Mouse (Mus musculus) heart, postnatal 25 days (tissue): ENCODE data around the gene Deup1. TPM values are rescaled to one million over a fixed set of nuclear protein-coding genes. Genes with fewer than 3 reads are reported as not detected.
"Not testable (repeated sequence)": the region's sequence is repeated elsewhere in the genome, so short reads cannot be mapped to it uniquely, and the experiment has no call there.

Experiments used
- DNase-seq: peaks from one replicate; pipeline ENCODE4 v3.0.0; 2022; ENCODE audit warnings: low spot score
- intact Hi-C: fragments of 180-260 bp; cut with DNase I; formaldehyde crosslinking; loops from one replicate; pipeline ENCODE4 v1.15.1; 2025
- total RNA-seq, 2 experiments: library from RNA; stranded (reverse); gene quantifications; 2 replicates each; pipeline ENCODE4 v1.2.3; 2021

Deup1 gene
- total RNA-seq, 2 experiments from 2014 or later, result 0.25 TPM; not detected in 1

DNA sequence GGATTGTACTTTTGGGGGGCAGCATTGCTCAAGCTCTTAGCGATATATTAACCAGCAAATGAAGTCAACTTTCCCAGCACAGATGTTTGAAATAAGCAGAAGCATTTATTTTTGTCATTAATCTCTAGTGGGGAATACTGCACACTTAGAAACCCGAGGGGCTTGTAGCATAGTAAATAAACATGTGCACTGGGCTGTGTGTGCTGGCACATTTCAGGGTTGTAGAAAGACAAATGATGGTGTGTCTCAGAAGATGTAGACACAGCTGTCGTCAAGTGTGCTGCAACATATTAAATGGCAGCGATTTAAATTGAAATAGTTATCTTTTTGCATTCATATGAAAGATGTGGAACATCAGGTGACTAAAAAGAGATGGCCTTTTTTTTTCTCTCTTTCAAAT, 31.1 kb downstream of the Deup1 start:
- DNase-seq, result no peak
- intact Hi-C loops, result no loop called here

DNA sequence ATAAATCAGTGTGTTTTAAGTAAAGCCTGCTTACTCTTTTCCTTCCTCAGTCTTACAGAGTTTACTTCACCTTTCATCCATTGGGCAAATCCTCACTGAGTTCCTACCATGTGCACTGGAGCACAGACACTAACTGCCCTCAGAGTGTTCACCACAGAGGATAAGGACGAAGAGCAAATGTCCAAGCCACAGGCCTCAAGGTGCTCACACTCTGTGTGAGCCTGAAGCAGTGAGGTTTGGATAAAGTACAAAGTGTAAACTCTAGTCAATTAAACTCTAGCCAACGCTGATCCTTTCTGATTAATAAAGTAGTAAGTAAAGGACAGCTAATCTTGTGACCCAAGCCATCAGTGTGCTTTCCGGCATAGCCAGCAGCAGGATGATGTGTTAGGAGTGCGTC, 33.6 kb downstream of the Deup1 start:
- intact Hi-C loops, result no loop called here
- DNase-seq, result no peak

DNA sequence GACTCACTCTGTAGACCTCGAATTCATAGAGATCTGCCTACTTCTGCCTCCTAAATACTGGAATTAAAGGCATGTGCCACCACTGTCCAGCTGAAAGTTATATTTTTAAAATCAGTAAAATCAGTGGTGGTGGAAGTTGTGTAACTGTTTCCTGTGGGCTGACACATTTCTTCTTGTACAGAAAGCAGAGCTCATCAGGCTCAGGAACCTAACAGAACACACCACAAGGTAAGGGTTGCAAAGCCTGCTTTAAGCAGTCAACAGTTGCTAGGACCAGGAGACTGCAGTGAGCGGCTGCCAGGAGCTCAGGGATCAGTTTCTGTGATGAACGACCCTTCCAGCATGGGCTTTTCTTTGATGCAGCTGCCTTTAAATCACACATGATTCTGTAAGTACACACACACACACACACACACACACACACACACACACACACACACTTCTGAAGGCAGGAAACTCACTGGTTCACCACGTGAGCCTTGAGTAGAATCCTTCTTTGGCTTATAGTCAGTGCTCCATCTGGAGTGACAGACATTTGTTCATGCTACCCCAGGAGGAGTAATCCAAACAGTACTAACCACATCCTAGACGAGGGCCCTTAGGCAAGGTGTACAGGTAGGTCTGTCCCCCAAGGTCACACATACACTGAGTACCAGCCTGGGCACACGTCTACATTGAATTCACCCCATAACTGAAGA, 40.4 kb downstream of the Deup1 start:
- DNase-seq, result no peak
- intact Hi-C loops, result no loop called here

DNA sequence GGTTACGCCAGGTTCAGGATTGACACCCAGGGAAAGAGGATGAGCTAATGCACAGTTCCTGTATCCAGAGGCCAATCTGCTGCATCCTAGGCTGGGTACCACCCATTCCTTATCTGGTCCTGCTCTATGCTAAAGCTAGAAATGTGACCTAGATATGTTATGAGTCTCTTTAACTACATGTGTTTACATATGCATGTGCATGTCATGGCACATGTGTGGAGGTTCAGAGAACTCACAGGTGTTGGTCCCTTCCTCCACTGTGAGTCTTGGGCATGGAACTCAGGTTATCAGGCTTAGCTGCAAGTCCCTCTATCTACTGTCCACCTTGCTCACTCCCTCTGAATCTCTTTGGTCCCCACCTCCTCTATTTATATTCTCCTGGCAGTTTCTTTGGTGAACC, 41.8 kb downstream of the Deup1 start:
- no peak for DNase-seq
- intact Hi-C loops, result no loop called here

DNA sequence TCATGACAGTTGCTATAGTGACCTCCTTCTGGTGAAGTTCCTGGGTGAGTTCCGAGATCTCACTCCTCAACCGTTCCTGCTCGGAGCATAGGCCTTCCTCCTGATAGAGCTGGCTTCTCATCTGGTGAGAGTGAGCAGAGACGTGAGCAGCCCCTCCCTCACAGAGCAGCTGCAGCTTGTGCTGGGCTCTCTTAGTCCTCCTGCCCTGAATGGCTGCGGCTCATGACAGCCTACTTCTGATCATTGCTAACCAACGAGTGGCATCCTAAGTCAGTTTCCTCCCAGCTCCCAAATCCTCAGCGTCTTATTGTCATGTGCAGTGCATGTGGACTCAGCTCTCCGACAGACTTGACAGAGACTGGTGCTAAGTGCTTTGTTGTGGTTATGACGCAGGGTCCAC, 43.5 kb downstream of the Deup1 start:
- DNase-seq, result no peak
- intact Hi-C loops, result no loop called here

DNA sequence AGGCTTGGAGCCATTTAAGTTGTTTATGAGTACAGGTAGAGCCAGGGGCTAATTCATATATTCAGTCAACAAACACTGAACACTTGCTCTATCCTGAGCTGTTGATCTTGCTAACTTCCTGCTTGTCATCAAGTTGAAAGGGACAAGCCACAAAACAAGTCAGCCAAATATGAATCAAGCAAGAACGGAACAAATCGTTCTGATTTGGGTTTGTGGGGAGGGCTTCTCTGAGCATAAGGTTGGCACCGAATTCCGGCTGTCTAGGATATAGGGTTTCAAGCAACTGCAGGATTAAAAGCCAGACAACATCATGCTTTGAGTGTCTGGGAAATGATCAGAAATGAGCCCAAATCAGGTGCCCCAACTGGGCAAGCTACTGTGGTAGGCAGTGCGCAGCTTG, 45.7 kb downstream of the Deup1 start:
- intact Hi-C loops, result no loop called here
- no peak for DNase-seq

DNA sequence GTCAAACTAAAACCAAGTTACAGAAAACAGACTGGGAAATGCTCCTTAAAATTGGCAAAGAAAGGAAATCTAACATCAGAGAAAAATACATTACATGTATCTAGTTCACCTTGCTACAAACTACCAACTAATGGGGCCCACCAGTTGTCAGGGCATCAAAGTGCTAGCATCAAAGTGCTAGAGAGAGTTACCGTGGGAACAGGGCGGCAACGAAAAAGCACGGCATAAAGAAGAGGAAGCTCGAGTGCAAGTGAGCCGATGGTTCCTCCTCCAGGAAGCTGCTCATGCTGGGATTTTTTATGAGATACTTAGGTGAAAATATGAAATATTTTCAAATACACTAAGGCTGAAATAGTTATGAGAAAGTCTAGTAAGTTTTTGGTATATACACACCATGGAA, 47.6 kb downstream of the Deup1 start:
- DNase-seq, result no peak
- intact Hi-C loops, result no loop called here

DNA sequence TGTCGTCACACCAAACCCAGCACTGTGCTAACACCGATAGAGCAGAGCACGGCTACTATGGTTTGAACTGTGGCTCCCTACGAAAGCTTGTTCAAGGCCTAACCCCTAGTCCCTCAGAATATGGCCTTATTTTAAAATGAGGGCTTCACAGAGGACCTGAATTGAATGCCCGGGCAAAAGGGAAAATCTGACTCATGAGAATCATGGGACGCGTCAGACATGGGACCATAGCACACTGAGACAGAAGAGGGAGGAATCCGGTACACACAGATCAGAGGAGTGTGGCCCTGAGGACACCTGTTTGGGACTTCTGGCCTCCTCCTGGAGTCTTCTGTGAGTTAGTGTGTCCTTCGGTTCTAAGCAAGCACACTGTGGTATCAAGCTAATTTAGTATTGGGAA, 48.8 kb downstream of the Deup1 start:
- no peak for DNase-seq
- intact Hi-C loops, result no loop called here

DNA sequence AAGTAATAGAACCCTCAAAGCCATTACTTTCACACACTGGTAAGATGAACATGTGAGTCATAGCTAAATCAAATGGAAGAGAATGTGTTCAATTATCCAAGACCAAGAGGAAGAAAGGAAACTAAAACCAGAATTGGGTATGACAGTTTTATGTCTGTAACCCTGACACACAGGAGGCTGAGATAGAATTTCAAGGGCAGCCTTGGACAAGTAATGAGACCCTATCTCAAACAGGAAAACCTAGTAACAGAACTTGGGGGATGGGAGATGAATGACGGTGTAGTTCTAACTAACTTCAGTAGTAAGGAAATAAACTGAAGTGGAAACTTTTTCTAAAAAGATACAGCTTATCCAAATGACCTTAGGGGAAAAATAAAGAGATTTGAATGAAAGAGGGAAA, 49.3 kb downstream of the Deup1 start:
- no peak for DNase-seq
- intact Hi-C loops, result no loop called here

DNA sequence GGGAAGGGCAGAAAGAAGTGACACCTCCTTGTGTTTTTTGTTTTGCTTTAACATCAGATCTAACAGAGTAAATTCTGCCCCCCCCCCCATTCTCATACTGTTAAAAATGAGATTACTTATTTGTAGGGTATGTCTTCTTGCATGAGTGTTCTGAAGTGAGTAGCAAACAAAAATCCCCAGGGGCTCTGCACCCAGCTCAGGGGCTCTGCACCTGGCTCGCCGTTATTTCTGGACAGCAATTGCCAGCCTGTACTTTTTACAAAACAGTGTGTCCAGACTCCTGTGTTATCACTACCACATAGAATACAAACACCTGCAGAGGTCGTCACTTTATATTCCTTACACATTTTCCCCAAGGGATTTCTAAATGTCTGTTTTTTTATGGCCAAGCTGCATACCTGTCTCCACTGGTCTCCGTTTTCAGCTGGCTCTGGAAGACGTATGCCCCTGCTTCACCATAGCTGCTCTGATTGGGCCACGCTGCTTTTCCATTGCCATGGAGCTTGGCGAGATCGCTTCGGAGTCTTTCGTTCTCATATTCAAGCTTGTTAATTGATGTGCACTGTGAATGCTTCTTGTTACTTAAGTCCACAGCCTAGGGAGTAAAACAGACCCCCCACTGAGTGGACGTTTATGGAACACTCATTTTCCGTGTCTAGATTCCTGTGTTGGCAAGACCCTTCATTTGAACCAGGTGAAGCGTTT, 52.8 kb downstream of the Deup1 start:
- no peak for DNase-seq
- intact Hi-C loops, result no loop called here

DNA sequence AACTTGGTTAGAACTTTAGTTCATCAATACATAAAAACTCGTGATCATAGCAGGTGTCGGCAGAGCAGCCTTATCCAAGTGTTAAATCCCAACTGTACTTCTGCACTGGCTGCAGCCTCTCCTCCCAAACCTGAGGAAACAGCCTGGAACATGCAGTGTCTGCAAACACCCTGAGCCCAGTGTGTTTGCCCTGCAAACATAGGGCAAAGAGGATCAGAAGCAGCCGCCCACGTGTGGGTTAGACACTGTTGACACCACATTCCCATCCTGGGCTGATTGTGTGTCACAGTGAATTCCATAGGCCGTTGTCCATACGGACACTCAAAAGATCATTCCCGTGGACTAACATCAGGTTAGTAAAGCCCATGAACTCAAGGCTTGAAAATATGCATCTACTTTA, 65.4 kb downstream of the Deup1 start:
- intact Hi-C loops, result no loop called here
- no peak for DNase-seq

DNA sequence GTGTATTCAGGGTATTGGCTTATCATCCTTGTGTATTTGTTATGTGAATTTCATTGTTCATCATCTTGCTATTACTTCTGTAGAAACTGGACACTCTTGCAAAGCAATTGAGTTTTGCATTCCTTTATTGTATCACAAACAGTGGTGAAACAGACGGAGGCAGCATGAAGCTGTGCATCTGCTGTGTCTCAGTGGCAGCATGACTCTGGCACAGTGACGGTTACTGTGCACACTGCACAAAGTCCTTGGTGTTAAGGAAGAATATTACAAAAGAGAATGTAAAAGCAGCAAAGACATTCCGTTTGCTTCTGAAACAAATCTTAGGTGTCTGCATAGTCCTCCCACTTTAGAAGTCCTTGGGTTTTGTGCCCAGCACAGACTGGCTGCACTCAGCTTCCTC, 67.3 kb downstream of the Deup1 start:
- no peak for DNase-seq
- intact Hi-C loops, result no loop called here

DNA sequence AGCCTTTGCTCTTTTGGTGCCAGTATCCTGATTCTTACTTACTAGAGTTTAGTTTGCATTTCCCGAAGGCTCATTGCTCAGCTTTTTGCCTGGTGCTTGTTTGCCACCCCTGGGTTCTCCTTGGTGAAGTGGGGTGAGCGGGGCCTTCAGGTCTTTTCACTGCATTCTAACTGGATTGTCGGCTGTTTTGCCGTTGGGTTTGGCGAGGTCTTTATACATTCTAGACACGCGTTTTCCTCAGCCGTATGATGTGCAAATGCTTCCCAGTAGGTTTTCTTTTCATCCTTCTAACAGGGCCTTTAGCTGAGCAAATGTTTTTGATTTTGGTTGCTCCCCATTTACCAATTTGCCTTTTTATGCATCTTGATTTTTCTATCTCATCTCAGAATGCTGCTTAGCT, 74.4 kb downstream of the Deup1 start:
- intact Hi-C loops, result no loop called here
- DNase-seq, result no peak

DNA sequence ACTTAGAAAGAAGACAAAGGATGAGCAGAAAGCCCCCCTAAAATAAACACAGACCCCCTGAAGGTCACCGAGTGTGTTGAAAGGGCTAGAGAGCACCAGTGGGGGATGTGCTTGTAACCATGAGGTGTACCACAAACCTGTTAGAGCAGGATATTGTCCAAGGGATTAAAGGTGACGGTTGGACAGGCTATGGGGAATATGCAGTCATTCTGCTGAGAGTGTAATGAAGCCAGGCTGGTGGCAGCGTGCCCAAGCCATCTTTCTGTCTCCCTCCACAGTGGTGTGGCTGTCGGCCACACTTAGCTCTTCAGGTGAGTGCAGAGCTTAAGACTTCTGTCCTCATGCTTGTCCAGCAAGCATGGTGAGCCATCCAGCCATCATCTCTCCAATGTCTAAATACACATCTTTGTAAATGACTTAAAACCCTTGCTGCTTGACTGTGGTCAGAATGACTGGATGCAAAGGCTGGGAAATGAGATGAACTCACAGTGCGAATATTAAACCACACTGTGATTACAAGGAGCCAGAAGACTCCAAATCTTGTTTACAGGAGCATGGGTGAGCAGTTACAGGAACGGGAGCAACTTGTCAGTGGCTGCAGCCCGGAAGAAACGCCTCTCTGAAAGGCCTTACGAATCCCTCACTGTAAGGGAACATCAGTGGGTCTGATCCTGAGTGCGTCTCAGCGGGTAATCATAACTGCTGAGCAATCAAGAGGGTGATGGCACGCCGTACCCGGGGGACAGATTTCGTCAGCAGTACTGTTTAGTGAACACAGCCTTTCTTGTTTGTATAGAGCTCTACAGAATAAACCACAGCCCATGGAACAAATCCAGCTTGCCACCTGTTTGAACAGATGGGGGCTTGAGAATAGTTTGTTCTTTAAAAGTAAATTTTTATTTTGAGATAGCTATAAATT, 75.5 kb downstream of the Deup1 start:
- DNase-seq, result no peak
- intact Hi-C loops, result no loop called here

DNA sequence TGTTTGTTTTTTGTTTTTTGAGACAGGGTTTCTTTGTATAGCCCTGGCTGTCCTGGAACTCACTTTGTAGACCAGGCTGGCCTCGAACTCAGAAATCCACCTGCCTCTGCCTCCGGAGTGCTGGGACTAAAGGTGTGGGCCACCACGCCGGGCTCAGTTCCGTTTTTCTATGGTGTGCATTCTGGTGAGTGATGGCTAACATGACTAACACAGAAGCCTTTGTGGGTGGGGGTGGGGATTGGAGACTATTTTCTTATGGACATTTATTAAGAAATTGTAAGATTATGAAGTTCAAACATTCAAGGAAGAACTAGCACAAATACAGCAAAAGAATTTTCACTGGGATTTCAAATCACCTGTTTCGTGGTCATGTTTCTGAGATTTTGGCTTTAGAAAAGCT, 76.7 kb downstream of the Deup1 start:
- intact Hi-C loops, DNase-seq: not testable (repeated sequence)

DNA sequence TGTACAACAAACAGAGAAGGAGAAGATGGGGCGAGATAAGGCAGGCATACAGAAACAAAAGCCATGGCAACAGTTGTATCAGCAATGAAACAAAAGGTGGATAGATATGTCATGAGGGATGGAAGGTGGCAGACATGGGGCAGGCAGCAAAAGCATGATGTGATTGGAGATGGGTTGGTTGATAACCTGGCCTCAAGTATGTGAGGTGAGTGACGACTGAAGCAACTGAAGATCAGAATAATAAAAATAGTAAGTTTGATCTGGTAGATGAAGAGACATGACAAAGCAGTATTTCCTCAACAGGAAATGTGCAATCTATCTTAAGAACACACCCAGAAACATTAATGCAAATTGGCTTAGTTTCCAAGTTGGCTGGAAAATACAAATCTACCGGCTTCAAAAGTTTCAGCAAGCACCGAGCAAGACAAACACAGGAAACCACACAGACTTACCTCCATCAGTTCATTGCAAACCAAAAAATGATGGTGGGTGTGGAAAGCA, 77.2 kb downstream of the Deup1 start:
- intact Hi-C loops, result no loop called here
- DNase-seq, result no peak

DNA sequence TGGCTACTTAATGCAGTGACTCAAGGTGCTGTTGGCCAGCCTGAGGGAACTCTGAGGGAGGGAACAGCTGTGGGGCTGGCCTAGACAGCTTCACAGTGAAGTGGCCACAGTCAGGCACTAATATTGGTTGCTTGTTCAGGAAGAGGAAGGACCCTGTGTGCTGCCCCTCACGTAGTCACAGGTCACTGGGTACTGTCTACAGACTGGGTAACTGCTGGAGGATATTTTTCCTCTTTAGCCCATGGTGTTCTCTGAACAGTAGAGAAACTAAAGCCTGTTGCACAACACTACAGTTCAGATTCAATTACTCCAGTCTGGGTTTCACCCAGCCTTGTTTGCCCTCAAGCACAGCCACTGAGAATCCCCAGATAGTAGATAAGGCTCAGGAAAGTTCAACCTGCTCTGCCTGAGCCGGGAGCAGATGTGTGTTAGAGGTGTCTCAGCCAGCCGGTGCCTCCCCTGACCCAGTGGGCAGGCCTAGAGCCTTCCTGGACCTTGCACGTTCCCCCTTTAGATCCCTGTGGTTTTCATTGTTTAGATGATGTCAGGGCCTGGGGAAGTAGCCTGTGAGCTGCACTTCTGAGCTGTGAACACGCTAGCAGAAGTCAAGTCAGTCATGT, 85.9 kb downstream of the Deup1 start:
- DNase-seq, result no peak
- intact Hi-C loops, result no loop called here

DNA sequence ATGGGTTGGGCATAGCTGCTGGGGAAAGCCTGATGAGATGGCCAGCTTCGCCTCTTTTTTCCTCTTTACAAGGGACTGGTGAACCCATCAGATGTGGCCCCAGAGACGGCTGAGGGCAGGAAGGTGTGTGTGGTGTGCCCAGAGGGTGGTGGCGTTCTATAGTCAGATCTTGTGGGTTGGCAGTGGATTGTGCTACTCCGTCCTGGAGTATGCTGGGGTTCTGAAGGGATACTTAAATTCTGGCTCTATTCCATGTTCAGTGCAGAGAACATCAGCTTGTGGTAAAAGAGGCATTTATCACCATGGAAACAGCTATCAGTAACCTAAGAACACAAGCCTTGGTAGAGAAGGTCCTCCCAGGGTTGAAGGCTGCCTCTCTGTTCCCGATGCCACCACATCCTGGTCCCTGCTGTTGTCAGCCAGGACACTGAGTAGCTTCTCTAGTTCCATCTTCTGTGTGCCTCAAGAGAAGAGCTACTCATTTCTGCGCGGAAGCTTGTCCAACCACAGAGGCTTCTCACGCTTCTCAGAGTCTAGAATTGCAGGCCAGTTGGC, 88.7 kb downstream of the Deup1 start:
- no peak for DNase-seq
- intact Hi-C loops, result no loop called here

DNA sequence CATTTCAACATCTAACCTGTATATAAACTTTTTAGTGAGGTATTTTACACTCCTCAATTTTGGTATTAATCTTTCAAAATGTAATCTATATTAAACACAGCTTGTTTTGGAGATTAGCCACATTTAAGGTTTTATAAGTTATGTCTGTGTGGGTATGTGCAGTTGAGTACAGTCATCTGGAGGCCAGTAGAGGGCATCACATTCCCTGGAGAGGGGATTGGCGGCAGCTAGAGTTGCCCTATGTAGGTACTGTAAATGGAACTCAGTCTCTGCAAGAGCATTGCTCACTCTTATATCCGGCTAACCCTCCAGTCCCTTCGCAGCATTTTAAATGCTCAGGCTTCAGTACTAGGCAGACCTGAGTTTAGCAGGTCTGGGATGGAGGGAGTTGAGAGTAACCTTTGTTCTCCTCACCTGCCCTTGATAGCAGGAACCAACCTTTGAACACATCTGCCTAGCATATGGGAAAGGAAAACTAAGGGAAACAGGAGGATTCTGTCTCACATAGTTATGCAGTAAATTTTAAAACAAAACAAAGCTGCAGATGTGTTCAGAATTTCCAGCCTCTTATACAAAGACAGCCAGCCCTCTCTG, 90.2 kb downstream of the Deup1 start:
- no peak for DNase-seq
- intact Hi-C loops, result no loop called here
